Mouse (Mus musculus): ENCODE results near the gene Fgd3.

Gene Fgd3

DNA sequence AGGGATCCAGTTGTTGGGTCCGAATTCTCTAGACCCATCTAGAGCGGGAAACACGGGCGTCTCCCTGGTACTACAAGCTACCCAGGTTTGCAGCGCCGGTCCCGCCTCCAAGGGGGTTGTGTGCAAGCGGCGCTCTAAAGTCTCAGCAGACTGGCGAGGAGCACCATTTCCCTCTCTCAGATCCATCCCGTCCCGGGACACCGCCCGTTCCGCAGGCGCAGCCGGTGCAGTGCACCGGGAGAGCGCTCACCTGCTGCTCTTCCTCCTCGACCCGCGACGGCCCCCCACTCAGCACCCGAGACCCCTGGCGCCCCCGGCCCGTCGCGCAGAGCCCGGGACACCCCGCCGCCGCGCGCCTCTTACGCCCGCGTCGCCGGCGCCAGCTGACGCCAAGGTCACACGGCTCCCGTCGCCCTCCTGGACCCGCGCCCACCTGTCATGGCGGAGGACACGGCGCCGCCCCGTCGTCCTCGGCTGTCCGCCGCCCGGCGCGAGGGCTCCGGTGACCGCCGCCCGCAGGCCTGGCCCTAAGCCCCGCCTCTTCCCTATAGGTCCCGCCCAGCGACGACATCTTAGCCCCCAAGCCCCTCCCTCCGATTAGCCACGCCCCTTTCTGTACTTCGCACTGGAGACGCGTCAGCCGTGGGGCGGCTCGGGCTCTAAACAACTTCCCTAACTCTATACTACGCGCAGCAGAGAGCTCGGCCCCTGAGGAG lies 104.4 kb downstream of the Fgd3 start, which contains the start of gene Card19:
Gene Card19 (minus strand): TSS at position 534 of the 716 bp plus-strand sequence.
- DNase-seq (ENCODE audit: low spot score in 2 of 2) = peak; percentile 71 to 86

GRCm38 (mm10) chr13:49215128-49215503 lies 105.0 kb downstream of the Fgd3 start:
- no peak for DNase-seq (ENCODE audit: low spot score in 2 of 2)

GRCm38 (mm10) chr13:49214454-49214853 lies 105.7 kb downstream of the Fgd3 start:
- no peak for DNase-seq (ENCODE audit: low spot score in 2 of 2)

- DNase-seq (ENCODE audit: low spot score in 2 of 2) = no peak
These were observed 106.6 kb downstream of the Fgd3 start for GRCm38 (mm10) chr13:49213531-49213932.

- no peak for DNase-seq (ENCODE audit: low spot score in 2 of 2)
These were observed 107.2 kb downstream of the Fgd3 start for GRCm38 (mm10) chr13:49212711-49213500.
